Mouse (Mus musculus) forebrain, embryonic 16.5 days (tissue): Measurements from ENCODE around the gene Tapt1. TPM values are rescaled to one million over a fixed set of nuclear protein-coding genes. Genes with fewer than 3 reads are reported as not detected.

Source experiments
- ATAC-seq: fragments of 200-750 bp; cut with Nextera tagmentation; 2 replicates; pipeline ENCODE4 v1.8.0; 2017; ENCODE audit warnings: mild to moderate bottlenecking, moderate library complexity
- H3K27ac ChIP-seq: fragments of 300-500 bp; sonication (generic); 2 replicates; pipeline ENCODE4 v1.5.1; 2014; ENCODE audit warnings: low read length, control low read depth
- H3K27me3 ChIP-seq: fragments of 300-500 bp; sonication (generic); replicated peaks from 2 replicates; pipeline ENCODE4 v1.6.1; 2014; ENCODE audit warnings: low read length; ENCODE audit not compliant: control insufficient read depth, insufficient read depth
- H3K36me3 ChIP-seq: fragments of 300-500 bp; sonication (generic); 2 replicates; pipeline ENCODE4 v1.6.1; 2014; ENCODE audit not compliant: control insufficient read depth, insufficient read depth
- H3K4me1 ChIP-seq: fragments of 300-500 bp; sonication (generic); replicated peaks from 2 replicates; pipeline ENCODE4 v1.6.1; 2014; ENCODE audit warnings: low read length; ENCODE audit not compliant: control insufficient read depth, insufficient read depth
- H3K4me2 ChIP-seq: fragments of 300-500 bp; sonication (generic); 2 replicates; pipeline ENCODE4 v1.6.1; 2014; ENCODE audit warnings: mild to moderate bottlenecking, low read length, control low read depth
- H3K4me3 ChIP-seq: fragments of 300-500 bp; sonication (generic); replicated peaks from 2 replicates; pipeline ENCODE4 v1.5.1; 2014; ENCODE audit warnings: mild to moderate bottlenecking, low read length, control low read depth
- H3K9ac ChIP-seq: fragments of 300-500 bp; sonication (generic); replicated peaks from 2 replicates; pipeline ENCODE4 v1.6.1; 2014; ENCODE audit warnings: low read depth, low read length, control low read depth
- H3K9me3 ChIP-seq: fragments of 300-500 bp; sonication (generic); 2 replicates; pipeline ENCODE4 v1.6.1; 2016; ENCODE audit warnings: low read length; ENCODE audit not compliant: control insufficient read depth
- WGBS: fragments of 180-500 bp; shearing (Covaris S2); extraction: QIAGEN DNeasy Blood & Tissue Kit; methylation state at CpG from one replicate; pipeline ENCODE4 v1.1.7; 2014; 5-methylcytosine and 5-hydroxymethylcytosine counted together
- polyA plus RNA-seq: library from polyadenylated mRNA; unstranded; fragments of >200 nt; fragmentation: Nextera tagmentation; extraction: Ambion mirVana; gene quantifications from 2 replicates; pipeline ENCODE4 v1.2.1, GENCODE M21; 2015

The Tapt1 gene
- polyA plus RNA-seq, 1 experiment from 2014 or later = 27.3 TPM

DNA sequence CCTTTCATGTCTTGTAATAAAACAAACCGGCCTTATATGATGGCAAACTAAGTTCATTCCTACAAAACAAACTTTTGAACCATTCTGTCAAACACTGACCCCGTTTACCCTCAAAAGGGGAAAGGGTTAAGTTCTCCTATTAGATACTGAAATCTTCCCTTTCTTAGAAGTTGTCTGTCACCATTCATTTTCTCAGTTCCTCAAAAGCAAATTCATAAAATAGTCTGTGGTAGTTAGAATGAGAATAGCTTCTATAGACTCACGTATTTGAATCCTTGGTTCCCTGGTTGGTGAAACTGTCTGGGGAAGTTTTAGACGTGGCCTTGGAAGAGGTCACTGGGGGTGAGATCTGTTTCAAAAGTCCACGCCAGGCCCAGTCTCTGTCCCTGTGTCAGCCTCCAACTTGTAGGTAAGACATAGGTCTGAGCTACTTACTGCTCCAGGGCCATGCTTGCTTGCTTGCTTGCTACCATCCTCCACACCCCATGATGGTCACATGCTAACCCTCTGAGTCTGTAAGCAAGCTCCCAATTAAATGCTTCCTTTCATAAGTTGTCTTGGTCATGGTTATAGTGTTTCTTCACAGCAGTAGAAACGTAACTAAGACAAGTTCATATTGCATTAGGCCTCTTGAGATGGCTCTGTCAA lies 14.5 kb downstream of the Tapt1 start:
- Histone ChIP-seq H3K9me3 (no peaks in the 10 kb centered on the region), H3K27me3 (no peaks in the 10 kb centered on the region), H3K36me3 (no peaks in the 10 kb centered on the region), H3K27ac (no peak overlapping the region), H3K4me1 (no peaks in the 10 kb centered on the region), H3K4me3 (no peak overlapping the region), H3K9ac (no peak overlapping the region), H3K4me2 (no peak overlapping the region)
- 90% methylated on average over 6 of the region's 6 CpGs for WGBS
- ATAC-seq = no peak

DNA sequence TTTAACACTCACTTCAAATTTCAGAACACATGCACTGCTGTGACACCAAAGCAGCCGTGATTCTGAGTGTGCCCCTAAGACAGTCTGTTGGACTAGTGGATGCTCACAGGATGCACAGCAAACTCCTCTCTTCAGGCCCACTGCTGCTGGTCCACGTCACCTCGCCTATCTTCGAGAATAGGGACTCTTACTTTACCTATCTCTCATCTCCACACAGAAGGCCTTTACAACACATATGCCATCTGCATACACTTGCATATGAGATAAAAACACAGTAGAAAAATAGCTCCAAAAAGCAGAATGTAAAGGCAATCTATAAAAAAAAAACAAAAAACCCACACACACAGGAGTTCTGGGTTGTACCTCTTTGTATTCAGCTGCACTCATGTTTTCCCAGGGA lies 19.1 kb downstream of the Tapt1 start:
- H3K4me3 ChIP-seq = no peak overlapping the region
- H3K4me2 ChIP-seq = no peak overlapping the region
- no peaks in the 10 kb centered on the region for H3K9me3 ChIP-seq
- 84% methylated on average over 4 of the region's 4 CpGs for WGBS
- H3K4me1 ChIP-seq = no peaks in the 10 kb centered on the region
- no peak for ATAC-seq
- H3K36me3 ChIP-seq = no peaks in the 10 kb centered on the region
- H3K27ac ChIP-seq = no peak overlapping the region
- no peaks in the 10 kb centered on the region for H3K27me3 ChIP-seq
- H3K9ac ChIP-seq = no peak overlapping the region

DNA sequence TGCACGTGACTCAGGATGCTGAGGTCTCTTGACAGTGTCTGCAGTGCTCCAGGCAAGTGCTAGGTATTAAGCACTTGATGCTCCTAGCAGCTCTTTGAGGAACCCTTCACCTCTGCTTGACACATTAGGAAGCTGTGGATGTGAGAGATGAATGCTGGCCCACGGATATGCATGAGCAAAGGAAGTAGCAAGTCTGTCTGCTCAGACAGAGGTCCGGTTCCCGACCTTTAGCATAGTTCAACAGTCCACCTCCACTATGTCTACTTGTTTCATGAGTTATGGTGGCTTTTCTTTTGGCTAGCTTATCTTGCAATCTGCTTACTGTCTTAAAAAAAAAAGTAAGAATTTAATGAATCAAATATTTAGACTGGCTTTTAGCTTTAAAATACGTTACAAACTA lies 19.8 kb downstream of the Tapt1 start:
- no peak for ATAC-seq
- H3K4me2 ChIP-seq = no peak overlapping the region
- no peaks in the 10 kb centered on the region for H3K9me3 ChIP-seq
- no peaks in the 10 kb centered on the region for H3K36me3 ChIP-seq
- no peak overlapping the region for H3K9ac ChIP-seq
- WGBS = 90% methylated on average over 5 of the region's 5 CpGs
- no peak overlapping the region for H3K27ac ChIP-seq
- H3K4me1 ChIP-seq = no peaks in the 10 kb centered on the region
- H3K4me3 ChIP-seq = no peak overlapping the region
- H3K27me3 ChIP-seq = no peaks in the 10 kb centered on the region

DNA sequence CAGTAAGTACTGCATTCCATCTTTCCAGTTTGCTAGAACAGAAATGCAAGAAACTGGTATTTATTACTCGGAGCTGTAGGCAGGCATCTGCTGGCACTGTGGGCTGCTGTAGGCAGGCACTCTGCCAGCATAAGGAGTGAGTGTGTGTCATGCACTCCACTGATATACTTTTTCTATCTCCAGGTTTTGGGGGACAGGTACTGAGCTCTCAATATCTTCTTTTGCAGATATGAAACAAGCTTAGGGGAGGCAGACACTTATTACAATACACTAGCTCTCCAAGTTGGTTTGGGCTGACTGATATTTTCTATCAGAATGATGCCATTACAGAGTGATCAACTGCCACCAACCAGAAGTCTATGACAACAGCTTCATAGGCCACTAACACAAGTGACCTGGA lies 23.0 kb downstream of the Tapt1 start:
- WGBS = 47% methylated on average over 1 of the region's 1 CpGs

DNA sequence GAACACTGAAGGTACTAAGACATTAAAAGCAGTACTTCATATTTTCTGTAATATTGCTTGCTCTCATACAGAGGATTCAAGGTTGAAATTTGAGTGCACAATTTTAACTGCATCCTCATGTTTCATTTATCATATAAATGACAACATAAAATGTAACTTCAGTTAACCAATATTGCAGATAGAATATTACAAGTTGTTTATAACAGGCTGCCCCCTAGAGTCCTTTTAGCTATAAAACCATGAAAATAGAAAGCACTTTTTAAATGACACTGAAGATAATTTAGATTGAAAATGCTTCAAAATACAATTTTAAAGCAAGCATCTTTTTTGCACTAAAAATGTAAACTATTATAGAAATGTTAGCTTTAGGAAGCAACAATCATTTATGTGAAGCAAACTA lies 24.8 kb downstream of the Tapt1 start:
- Histone ChIP-seq H3K27ac (no peak overlapping the region), H3K27me3 (no peaks in the 10 kb centered on the region)

More for the DNA sequence above, 23.0 kb downstream of the Tapt1 start:
- Histone ChIP-seq H3K36me3 (no peaks in the 10 kb centered on the region), H3K4me1 (no peaks in the 10 kb centered on the region), H3K9ac (no peak overlapping the region), H3K4me3 (no peak overlapping the region), H3K27me3 (no peaks in the 10 kb centered on the region), H3K27ac (no peak overlapping the region), H3K9me3 (no peaks in the 10 kb centered on the region), H3K4me2 (no peak overlapping the region)
- no peak for ATAC-seq

DNA sequence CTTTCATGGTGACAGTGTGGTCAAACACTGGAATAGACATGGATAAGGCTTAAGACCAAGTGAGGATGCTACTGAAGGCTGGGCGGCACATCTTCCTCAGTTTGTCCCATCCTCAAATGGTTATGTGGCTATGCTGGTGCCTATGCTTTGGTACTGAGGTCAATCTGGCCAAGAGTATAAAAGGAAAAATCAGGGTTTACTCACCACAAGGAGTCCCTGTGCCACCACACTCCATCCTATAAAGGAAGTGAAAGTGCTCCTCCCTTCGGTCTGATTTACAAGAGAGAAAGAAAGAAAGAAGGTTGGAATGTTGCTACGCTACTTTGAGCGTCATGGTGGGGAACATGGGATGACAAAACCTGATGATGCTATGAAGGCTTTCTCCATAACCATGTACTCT lies 27.3 kb downstream of the Tapt1 start:
- H3K9ac ChIP-seq = no peak overlapping the region
- no peak overlapping the region for H3K4me3 ChIP-seq
- H3K9me3 ChIP-seq = no peaks in the 10 kb centered on the region
- ATAC-seq = no peak
- H3K36me3 ChIP-seq = peaks cover 2% of the 10 kb centered on the region; the same call in 1 of the 2 replicates
- H3K27ac ChIP-seq = no peak overlapping the region
- WGBS = 97% methylated on average over 4 of the region's 4 CpGs
- no peaks in the 10 kb centered on the region for H3K27me3 ChIP-seq
- H3K4me1 ChIP-seq = no peaks in the 10 kb centered on the region
- no peak overlapping the region for H3K4me2 ChIP-seq

More for the DNA sequence above, 24.8 kb downstream of the Tapt1 start:
- no peak overlapping the region for H3K9ac ChIP-seq
- no peak for ATAC-seq
- H3K4me2 ChIP-seq = no peak overlapping the region
- no peaks in the 10 kb centered on the region for H3K4me1 ChIP-seq
- H3K9me3 ChIP-seq = no peaks in the 10 kb centered on the region
- no peak overlapping the region for H3K4me3 ChIP-seq
- no peaks in the 10 kb centered on the region for H3K36me3 ChIP-seq

DNA sequence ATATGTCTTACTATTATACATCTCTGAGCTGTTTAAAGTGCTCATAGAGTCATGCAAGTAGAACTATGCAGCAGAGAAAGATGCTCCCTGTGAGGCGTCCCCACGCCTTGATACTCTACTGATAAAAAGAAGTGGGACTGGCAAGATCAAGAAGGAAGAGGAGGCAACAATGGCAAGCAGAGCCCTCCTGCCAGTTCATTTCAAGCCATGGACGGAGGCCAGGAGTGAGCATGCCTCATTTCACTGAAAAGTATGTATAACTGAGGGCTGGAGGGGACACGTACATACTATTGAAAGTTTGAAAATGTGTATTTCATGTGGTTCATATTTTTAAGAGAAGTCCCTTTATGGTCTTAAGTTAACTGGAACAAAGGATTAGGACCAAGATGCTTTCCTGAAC lies 28.0 kb downstream of the Tapt1 start:
- Histone ChIP-seq H3K9me3 (no peaks in the 10 kb centered on the region), H3K9ac (no peak overlapping the region), H3K27ac (no peak overlapping the region), H3K36me3 (peaks cover 6% of the 10 kb centered on the region; the same call in 1 of the 2 replicates), H3K4me1 (no peaks in the 10 kb centered on the region), H3K4me3 (no peak overlapping the region), H3K27me3 (no peaks in the 10 kb centered on the region), H3K4me2 (no peak overlapping the region)
- 70% methylated on average over 4 of the region's 4 CpGs for WGBS
- ATAC-seq = no peak

DNA sequence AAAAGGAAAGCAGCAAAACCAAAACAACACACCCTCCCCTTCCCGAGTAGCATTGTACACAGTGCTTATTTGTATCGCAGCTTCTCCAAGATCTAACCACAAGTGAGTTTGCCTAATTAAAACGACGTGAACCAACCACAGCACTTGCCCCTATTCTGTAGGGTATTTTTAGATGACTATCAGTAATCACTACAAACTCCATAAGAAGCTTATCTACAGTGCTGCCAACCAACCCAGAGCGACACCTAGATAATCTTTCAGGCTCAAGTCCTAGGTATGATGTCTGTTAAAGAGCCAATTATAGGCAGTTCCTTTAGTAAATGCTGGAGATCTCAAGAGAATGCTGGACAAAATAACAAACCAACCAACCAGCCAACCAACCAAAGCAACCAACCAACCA lies 28.6 kb downstream of the Tapt1 start:
- WGBS = 66% methylated on average over 5 of the region's 5 CpGs
- Histone ChIP-seq H3K4me2 (no peak overlapping the region), H3K36me3 (peaks cover 8% of the 10 kb centered on the region; the same call in 1 of the 2 replicates), H3K27me3 (no peaks in the 10 kb centered on the region), H3K4me3 (no peak overlapping the region), H3K27ac (no peak overlapping the region), H3K4me1 (no peaks in the 10 kb centered on the region), H3K9me3 (no peaks in the 10 kb centered on the region), H3K9ac (no peak overlapping the region)
- no peak for ATAC-seq

DNA sequence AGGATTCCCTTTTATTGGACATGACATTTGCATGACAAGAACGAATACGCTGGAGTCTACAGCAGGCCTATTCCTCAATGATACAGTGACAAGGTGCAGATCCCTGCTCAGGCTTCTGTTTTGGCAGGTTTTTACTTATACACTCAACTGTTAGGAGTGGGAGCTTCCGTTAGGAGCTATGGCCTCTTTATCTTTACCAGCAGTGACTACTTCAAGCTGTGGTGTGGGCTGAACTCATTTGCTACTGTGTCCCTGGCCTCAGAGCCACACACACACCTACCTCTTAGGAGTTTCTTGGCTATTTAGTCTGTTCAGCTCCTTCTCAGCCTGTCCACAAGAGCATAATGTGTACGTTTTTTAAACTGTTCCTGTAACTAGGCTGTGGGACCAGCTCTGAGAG lies 30.3 kb downstream of the Tapt1 start:
- H3K9ac ChIP-seq = no peak overlapping the region
- no peak for ATAC-seq
- 88% methylated on average over 4 of the region's 4 CpGs for WGBS

DNA sequence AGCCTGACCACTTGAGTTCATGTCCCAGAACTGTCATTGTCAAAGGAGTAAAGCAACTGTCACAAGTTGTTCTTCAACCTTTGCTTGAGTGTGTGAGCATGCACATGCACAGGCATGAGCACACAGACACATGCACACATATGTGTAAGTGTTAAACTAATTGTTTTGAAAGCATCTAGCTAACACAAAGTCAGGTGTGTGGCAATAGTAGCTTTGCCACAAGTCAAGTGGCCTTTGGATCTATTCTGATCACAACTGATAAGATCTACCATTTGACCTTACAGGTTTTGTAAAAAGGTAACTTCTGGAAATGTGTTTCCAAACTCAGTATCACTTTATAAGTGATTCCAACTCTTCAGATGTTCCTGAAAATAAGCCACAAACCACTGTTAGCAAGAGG lies 39.1 kb downstream of the Tapt1 start:
- Histone ChIP-seq H3K9ac (no peak overlapping the region), H3K4me1 (no peaks in the 10 kb centered on the region), H3K4me2 (no peak overlapping the region), H3K4me3 (no peak overlapping the region), H3K27ac (no peak overlapping the region), H3K27me3 (no peaks in the 10 kb centered on the region), H3K9me3 (no peaks in the 10 kb centered on the region), H3K36me3 (peaks cover 24% of the 10 kb centered on the region)
- no peak for ATAC-seq

More for the DNA sequence above, 30.3 kb downstream of the Tapt1 start:
- Histone ChIP-seq H3K36me3 (peaks cover 8% of the 10 kb centered on the region; the same call in 1 of the 2 replicates), H3K4me2 (no peak overlapping the region), H3K4me1 (no peaks in the 10 kb centered on the region), H3K9me3 (no peaks in the 10 kb centered on the region), H3K27me3 (no peaks in the 10 kb centered on the region), H3K27ac (no peak overlapping the region), H3K4me3 (no peak overlapping the region)
